Mouse (Mus musculus) spleen, postnatal 14 days (tissue): ENCODE results near the gene Upf1.

Experiments
- DNase-seq, 2 experiments: peaks; one replicate each; pipeline ENCODE4 v3.0.0; 2021 to 2022; ENCODE audit warnings: low spot score in 2 of 2

The Upf1 gene

GRCm38 (mm10) chr8:70327512-70327911, 25.6 kb downstream of the Upf1 start:
- DNase-seq, result no peak

- no peak for DNase-seq
These were observed 29.4 kb downstream of the Upf1 start for GRCm38 (mm10) chr8:70323716-70324115.

- DNase-seq, result no peak
These were observed 35.2 kb downstream of the Upf1 start for GRCm38 (mm10) chr8:70317872-70318271.

- DNase-seq, result no peak
These were observed 36.3 kb downstream of the Upf1 start for GRCm38 (mm10) chr8:70316511-70317504.

GRCm38 (mm10) chr8:70315624-70316510, 37.2 kb downstream of the Upf1 start, which contains the start of gene Cers1:
TSS of gene Cers1 (plus strand) at chr8:70315775.
- DNase-seq, result no peak

- no peak for DNase-seq
These were observed 39.7 kb downstream of the Upf1 start for GRCm38 (mm10) chr8:70313399-70313798.

- DNase-seq, result no peak
These were observed 43.8 kb downstream of the Upf1 start for GRCm38 (mm10) chr8:70309311-70309710.

- no peak for DNase-seq
These were observed 50.2 kb downstream of the Upf1 start for GRCm38 (mm10) chr8:70302901-70303300.

GRCm38 (mm10) chr8:70302358-70302890, 50.7 kb downstream of the Upf1 start, which contains the start of the genes Ddx49 and Cope:
TSS of gene Ddx49 (minus strand) at chr8:70302489.
TSS of gene Cope (plus strand) at chr8:70302518.
- DNase-seq, result peak; percentile 80 to 91

GRCm38 (mm10) chr8:70300881-70301280, 52.2 kb downstream of the Upf1 start:
- no peak for DNase-seq

GRCm38 (mm10) chr8:70293988-70294405, 59.1 kb downstream of the Upf1 start:
- no peak for DNase-seq

- DNase-seq, result no peak
These were observed 66.3 kb downstream of the Upf1 start for GRCm38 (mm10) chr8:70286737-70287136.

- DNase-seq, result no peak
These were observed 67.8 kb downstream of the Upf1 start for GRCm38 (mm10) chr8:70285304-70285703.

GRCm38 (mm10) chr8:70284421-70284820, 68.7 kb downstream of the Upf1 start:
- no peak for DNase-seq

- DNase-seq, result no peak
These were observed 69.7 kb downstream of the Upf1 start for GRCm38 (mm10) chr8:70283136-70284077.

- DNase-seq, result peak; percentile 76 to 85
These were observed 70.4 kb downstream of the Upf1 start, which contains the start of gene Homer3 for GRCm38 (mm10) chr8:70282603-70283135. TSS of gene Homer3 (plus strand) at chr8:70282827.
